Mouse (Mus musculus) lung, postnatal 0 days (tissue): ENCODE measurements at regions not wholly inside any gene's neighbourhood (a gene's known extent, or its start where the extent isn't known, plus 50 kb on each side); places are given as distances from the start of the nearest gene placed in this dataset.

ENCODE experiments used
- ATAC-seq: fragments of 200-750 bp; cut with Nextera tagmentation; 2 replicates; pipeline ENCODE4 v1.8.0; 2017; ENCODE audit warnings: moderate library complexity
- DNase-seq: peaks from one replicate; pipeline ENCODE4 v3.0.0-alpha.2; 2016; ENCODE audit warnings: low spot score
- H3K27ac ChIP-seq: fragments of 300-500 bp; sonication (generic); 2 replicates; pipeline ENCODE4 v1.5.1; 2014; ENCODE audit warnings: antibody characterized with exemption, mild to moderate bottlenecking, low read length, mixed read lengths
- H3K27me3 ChIP-seq: fragments of 300-500 bp; sonication (generic); replicated peaks from 2 replicates; pipeline ENCODE4 v1.6.1; 2014; ENCODE audit warnings: low read length, mixed read lengths; ENCODE audit not compliant: insufficient read depth
- H3K36me3 ChIP-seq: fragments of 300-500 bp; sonication (generic); 2 replicates; pipeline ENCODE4 v1.6.1; 2014; ENCODE audit warnings: low read length, mixed read lengths; ENCODE audit not compliant: insufficient read depth
- H3K4me1 ChIP-seq: fragments of 300-500 bp; sonication (generic); 2 replicates; pipeline ENCODE4 v1.6.1; 2014; ENCODE audit warnings: antibody characterized with exemption, low read depth, low read length, mixed read lengths; ENCODE audit not compliant: insufficient read depth
- H3K4me2 ChIP-seq: fragments of 300-500 bp; sonication (generic); replicated peaks from 2 replicates; pipeline ENCODE4 v1.6.1; 2014; ENCODE audit warnings: low read depth, mild to moderate bottlenecking, low read length, moderate library complexity, mixed read lengths
- H3K4me3 ChIP-seq: fragments of 300-500 bp; sonication (generic); 2 replicates; pipeline ENCODE4 v1.5.1; 2014; ENCODE audit warnings: low read depth, low read length
- H3K9ac ChIP-seq: fragments of 300-500 bp; sonication (generic); replicated peaks from 2 replicates; pipeline ENCODE4 v1.6.1; 2014; ENCODE audit warnings: low read depth, mild to moderate bottlenecking
- H3K9me3 ChIP-seq: fragments of 300-500 bp; sonication (generic); 2 replicates; pipeline ENCODE4 v1.6.1; 2016; ENCODE audit warnings: low read length, mixed read lengths
- CTCF ChIP-seq: IDR thresholded peaks from 2 replicates; pipeline ENCODE4 v1.5.1; 2016; ENCODE audit warnings: antibody characterized with exemption, mild to moderate bottlenecking
- EP300 ChIP-seq: IDR thresholded peaks from 2 replicates; pipeline ENCODE4 v1.6.1; 2016; ENCODE audit warnings: antibody characterized with exemption, mild to moderate bottlenecking, control low read depth
- whole genome bisulfite sequencing: fragments of 180-500 bp; shearing (Covaris S2); extraction: QIAGEN DNeasy Blood & Tissue Kit; methylation state at CpG from one replicate; pipeline ENCODE4 v1.1.7; 2014; 5-methylcytosine and 5-hydroxymethylcytosine counted together

DNA sequence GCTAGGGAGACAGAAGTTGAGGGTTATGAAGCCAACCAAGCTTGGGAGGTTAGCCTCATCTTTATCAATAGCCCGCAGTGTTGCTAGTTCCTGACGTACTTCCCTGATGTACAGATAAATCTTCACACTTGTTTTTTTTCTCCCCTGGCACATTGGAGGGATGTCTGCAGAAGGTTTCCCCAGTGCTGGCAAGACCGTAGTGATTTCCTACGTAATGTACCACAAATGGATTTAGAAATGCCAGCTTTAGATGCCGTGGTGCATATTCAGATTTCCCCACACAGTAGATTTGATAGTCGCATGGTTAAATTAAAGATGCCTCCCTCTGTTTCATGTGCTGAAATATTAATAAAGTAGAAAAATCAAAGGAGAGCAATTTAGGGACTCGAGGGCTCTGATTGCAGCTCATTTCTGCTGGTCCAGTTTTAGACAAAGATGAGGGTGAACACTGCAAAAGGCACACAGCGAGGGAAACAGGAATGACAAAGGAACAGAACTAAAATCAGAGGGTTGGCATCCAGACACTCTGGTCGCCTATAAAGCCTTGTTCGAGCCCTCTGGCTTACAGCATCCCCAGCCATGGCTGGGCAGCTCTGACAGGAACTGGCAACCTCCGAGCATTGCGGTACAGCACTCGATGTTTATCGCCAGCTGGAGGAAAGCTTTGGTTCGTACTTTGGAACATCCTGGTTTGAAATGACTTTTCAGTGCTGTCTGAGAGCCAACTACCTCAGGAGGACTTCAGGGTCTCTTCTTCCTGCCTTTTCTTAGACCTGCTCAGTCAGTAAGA is 94.8 kb upstream of the Phyhipl start:
- TF ChIP-seq CTCF (no peak), EP300 (no peak)
- Histone ChIP-seq H3K4me2 (no peak overlapping the region), H3K4me3 (no peak overlapping the region), H3K27me3 (no peaks in the 10 kb centered on the region), H3K27ac (no peak overlapping the region), H3K9ac (no peak overlapping the region), H3K4me1 (no peaks in the 10 kb centered on the region), H3K9me3 (no peaks in the 10 kb centered on the region), H3K36me3 (no peaks in the 10 kb centered on the region)
- ATAC-seq = no peak
- 82% methylated on average over 15 of the region's 15 CpGs for WGBS
- no peak for DNase-seq

GRCm38 (mm10) chr10:70746612-70747011 is 90.8 kb upstream of the Phyhipl start:
- TF ChIP-seq CTCF (no peak), EP300 (no peak)
- Histone ChIP-seq H3K36me3 (no peaks in the 10 kb centered on the region), H3K27me3 (no peaks in the 10 kb centered on the region), H3K4me1 (no peaks in the 10 kb centered on the region), H3K27ac (no peak overlapping the region), H3K9ac (no peak overlapping the region), H3K9me3 (no peaks in the 10 kb centered on the region), H3K4me3 (no peak overlapping the region), H3K4me2 (no peak overlapping the region)
- ATAC-seq (no peak), DNase-seq (no peak)
- WGBS = 83% methylated on average over 4 of the region's 4 CpGs

DNA sequence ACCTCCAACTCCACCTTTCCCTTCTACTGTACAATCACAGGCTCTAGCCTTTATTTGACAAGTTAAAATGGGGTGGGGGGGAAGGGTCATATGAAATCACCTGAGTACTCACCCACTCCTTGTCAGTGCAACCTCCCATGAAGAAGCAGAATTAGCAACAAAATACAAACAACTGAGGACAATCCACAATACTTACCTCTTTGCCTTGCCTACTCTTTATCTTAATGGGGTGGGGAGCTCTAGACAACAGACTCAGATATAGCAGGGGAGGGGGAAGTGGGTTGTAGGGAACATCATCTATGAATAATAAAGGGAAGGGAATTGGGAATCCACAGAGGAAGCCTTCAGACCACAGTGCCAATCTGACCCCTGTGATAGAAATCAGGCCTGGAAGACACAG is 86.1 kb upstream of the Phyhipl start:
- Histone ChIP-seq H3K4me2 (no peak overlapping the region), H3K9me3 (no peaks in the 10 kb centered on the region), H3K4me1 (no peaks in the 10 kb centered on the region), H3K36me3 (no peaks in the 10 kb centered on the region), H3K27me3 (no peaks in the 10 kb centered on the region), H3K4me3 (no peak overlapping the region), H3K27ac (no peak overlapping the region), H3K9ac (no peak overlapping the region)
- no peak for DNase-seq
- ATAC-seq = no peak
- TF ChIP-seq EP300 (no peak), CTCF (no peak)

- Histone ChIP-seq H3K9me3 (no peaks in the 10 kb centered on the region), H3K4me2 (no peak overlapping the region), H3K27ac (no peak overlapping the region), H3K9ac (no peak overlapping the region), H3K27me3 (no peaks in the 10 kb centered on the region), H3K4me1 (no peaks in the 10 kb centered on the region), H3K36me3 (no peaks in the 10 kb centered on the region), H3K4me3 (no peak overlapping the region)
- no peak for ATAC-seq
- no peak for TF ChIP-seq CTCF
- TF ChIP-seq EP300 = no peak
- 66% methylated on average over 4 of the region's 4 CpGs for WGBS
- DNase-seq = no peak
Measured at GRCm38 (mm10) chr10:70740095-70740494, 84.3 kb upstream of the Phyhipl start.

- Histone ChIP-seq H3K27ac (no peak overlapping the region), H3K9ac (no peak overlapping the region), H3K4me2 (no peak overlapping the region), H3K4me1 (no peaks in the 10 kb centered on the region), H3K36me3 (no peaks in the 10 kb centered on the region), H3K4me3 (no peak overlapping the region), H3K27me3 (no peaks in the 10 kb centered on the region), H3K9me3 (no peaks in the 10 kb centered on the region)
- DNase-seq (no peak), ATAC-seq (no peak)
- no peak for TF ChIP-seq EP300
- TF ChIP-seq CTCF = no peak
- 76% methylated on average over 9 of the region's 9 CpGs for WGBS
Measured at GRCm38 (mm10) chr10:70739348-70739966, 83.7 kb upstream of the Phyhipl start.

DNA sequence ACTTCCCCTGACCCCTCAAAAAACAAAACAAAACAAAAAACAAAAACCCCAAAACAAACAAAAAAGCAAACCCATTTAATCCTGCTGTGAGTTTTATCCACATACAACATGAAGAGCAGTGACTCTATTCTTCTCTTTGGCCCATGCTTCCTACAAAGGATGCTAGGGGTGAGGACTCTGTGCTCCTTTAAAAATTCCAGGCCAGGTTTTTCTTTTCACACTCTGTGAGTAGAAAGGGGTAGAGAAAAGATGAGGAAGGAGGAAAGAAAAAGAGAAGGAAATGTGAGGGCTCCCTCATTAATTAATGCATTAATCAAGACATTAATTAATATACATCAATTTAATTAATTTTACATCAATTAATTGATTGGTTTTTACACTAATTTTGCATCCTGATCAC is 82.9 kb upstream of the Phyhipl start:
- Histone ChIP-seq H3K36me3 (no peaks in the 10 kb centered on the region), H3K9me3 (no peaks in the 10 kb centered on the region), H3K9ac (no peak overlapping the region), H3K27ac (no peak overlapping the region), H3K4me1 (no peaks in the 10 kb centered on the region), H3K27me3 (no peaks in the 10 kb centered on the region), H3K4me3 (no peak overlapping the region), H3K4me2 (no peak overlapping the region)
- ATAC-seq (no peak), DNase-seq (no peak)
- no peak for TF ChIP-seq EP300
- TF ChIP-seq CTCF = no peak
